Mouse (Mus musculus) testis, adult 2 months (tissue): Measurements from ENCODE around the gene Gtsf1. TPM values are rescaled to one million over a fixed set of nuclear protein-coding genes. Genes with fewer than 3 reads are reported as not detected.

Experiments
- H3K27ac ChIP-seq: fragments of 200-500 bp; 2 replicates; pipeline ENCODE4 v1.5.1; 2012; ENCODE audit warnings: low read depth, low read length; ENCODE audit not compliant: control insufficient read depth, insufficient read depth
- H3K27me3 ChIP-seq: fragments of 200-500 bp; 2 replicates; pipeline ENCODE4 v1.6.1; 2012; ENCODE audit warnings: mild to moderate bottlenecking, low read length, moderate library complexity; ENCODE audit not compliant: control insufficient read depth, insufficient read depth
- H3K36me3 ChIP-seq: fragments of 200-500 bp; 2 replicates; pipeline ENCODE4 v1.6.1; 2012; ENCODE audit warnings: mild to moderate bottlenecking, low read length; ENCODE audit not compliant: control insufficient read depth, insufficient read depth
- H3K4me1 ChIP-seq: fragments of 200-500 bp; 2 replicates; pipeline ENCODE4 v1.6.1; 2012; ENCODE audit warnings: low read length; ENCODE audit not compliant: control insufficient read depth, insufficient read depth
- H3K4me3 ChIP-seq: fragments of 200-500 bp; 2 replicates; pipeline ENCODE4 v1.5.1; 2012; ENCODE audit warnings: low read depth, mild to moderate bottlenecking, low read length, moderate library complexity, mixed read lengths; ENCODE audit not compliant: control insufficient read depth
- CTCF ChIP-seq: fragments of 200-500 bp; IDR thresholded peaks from 2 replicates; pipeline ENCODE4 v1.5.1; 2012; ENCODE audit warnings: low read depth, mild to moderate bottlenecking, inconsistent platforms, low read length, moderate library complexity; ENCODE audit not compliant: control insufficient read depth, insufficient read depth, insufficient replicate concordance
- POLR2A ChIP-seq: fragments of 200-500 bp; IDR thresholded peaks from 2 replicates; pipeline ENCODE4 v1.6.1; 2012; ENCODE audit warnings: low read depth, mild to moderate bottlenecking, inconsistent platforms, low read length, moderate library complexity; ENCODE audit not compliant: control insufficient read depth
- polyA plus RNA-seq: library from polyadenylated mRNA; depleted of rRNA; stranded (reverse); fragments of >200 nt; gene quantifications from 2 replicates; pipeline ENCODE4 v1.2.3, GENCODE M21; 2012; rRNA removed

Gtsf1 gene
- polyA plus RNA-seq, 1 experiment = 515 TPM

DNA sequence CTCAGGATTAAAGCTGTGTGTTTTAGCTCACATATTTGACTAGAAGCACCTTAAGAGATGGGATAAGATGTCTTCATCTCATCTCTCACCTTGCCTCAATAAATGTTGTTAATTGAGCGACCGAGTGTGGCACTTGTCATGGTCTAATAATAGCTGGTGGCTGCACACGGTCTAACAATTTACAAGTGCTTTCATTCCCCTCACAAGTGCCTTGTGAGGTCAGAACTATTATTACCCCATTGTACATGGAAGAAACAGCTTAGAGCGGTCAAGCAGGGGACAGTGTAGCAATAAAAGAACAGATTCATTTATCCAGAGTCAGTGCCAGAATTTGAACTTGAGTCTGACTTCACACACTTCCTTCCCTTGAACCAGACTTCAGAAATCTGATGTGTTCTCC lies 74.8 kb downstream of the Gtsf1 start:
- TF ChIP-seq CTCF (no peak), POLR2A (no peak)
- H3K36me3 ChIP-seq = no peaks in the 10 kb centered on the region

DNA sequence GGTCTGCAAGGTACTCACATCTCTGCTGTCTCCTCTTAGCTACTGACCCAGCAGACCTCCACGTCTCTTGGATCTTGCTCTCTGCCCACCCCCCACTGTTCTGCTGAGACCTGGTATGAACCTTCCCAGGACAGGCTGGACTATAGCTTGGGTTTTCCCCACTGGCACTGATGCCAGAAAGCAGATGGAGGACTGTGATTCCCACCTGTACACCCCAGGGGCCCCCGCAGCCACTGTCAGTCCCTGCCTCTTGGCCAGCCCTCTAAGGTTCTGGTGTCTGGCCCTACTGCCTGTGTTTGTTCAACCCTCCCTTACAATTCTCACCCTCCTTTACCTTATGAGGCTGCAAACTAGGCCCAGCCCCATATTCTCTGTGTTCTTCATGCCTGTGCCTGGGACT lies 75.6 kb downstream of the Gtsf1 start:
- Histone ChIP-seq H3K4me1 (peaks cover 2% of the 10 kb centered on the region; the same call in 1 of the 2 replicates), H3K4me3 (no peak overlapping the region), H3K27ac (no peak overlapping the region), H3K36me3 (no peaks in the 10 kb centered on the region), H3K27me3 (no peaks in the 10 kb centered on the region)
- TF ChIP-seq CTCF (no peak), POLR2A (no peak)

More for the DNA sequence above, 74.8 kb downstream of the Gtsf1 start:
- H3K4me1 ChIP-seq = peaks cover 2% of the 10 kb centered on the region; the same call in 1 of the 2 replicates
- H3K27ac ChIP-seq = no peak overlapping the region
- H3K27me3 ChIP-seq = no peaks in the 10 kb centered on the region
- H3K4me3 ChIP-seq = no peak overlapping the region

- TF ChIP-seq POLR2A (no peak), CTCF (no peak)
- no peaks in the 10 kb centered on the region for H3K4me1 ChIP-seq
- H3K27ac ChIP-seq = no peak overlapping the region
- H3K36me3 ChIP-seq = no peaks in the 10 kb centered on the region
- no peak overlapping the region for H3K4me3 ChIP-seq
- no peaks in the 10 kb centered on the region for H3K27me3 ChIP-seq
Measured at GRCm38 (mm10) chr15:103353511-103354256, 76.6 kb downstream of the Gtsf1 start.

DNA sequence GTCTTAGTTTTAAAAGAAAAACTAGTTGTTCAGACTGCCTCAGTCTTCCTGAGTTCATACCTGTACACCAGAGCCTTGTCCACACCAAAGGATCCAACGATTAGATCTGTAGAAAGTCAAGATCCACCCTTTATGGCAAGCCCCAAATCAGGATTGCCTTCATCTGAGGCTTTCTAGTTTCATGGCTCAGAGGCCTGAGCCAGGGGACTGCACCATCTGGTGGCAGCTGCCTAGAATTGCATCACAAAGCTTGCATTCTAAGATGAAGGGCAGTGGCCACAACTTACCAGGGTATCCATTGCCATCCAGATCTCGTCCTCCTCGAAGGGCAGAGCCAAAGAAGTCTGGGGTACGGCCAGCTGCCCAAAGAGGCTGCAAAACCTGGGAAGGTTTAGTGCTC lies 77.4 kb downstream of the Gtsf1 start:
- Histone ChIP-seq H3K4me1 (no peaks in the 10 kb centered on the region), H3K36me3 (no peaks in the 10 kb centered on the region), H3K4me3 (no peak overlapping the region), H3K27me3 (no peaks in the 10 kb centered on the region), H3K27ac (no peak overlapping the region)
- no peak for TF ChIP-seq POLR2A
- TF ChIP-seq CTCF = peak; percentile 79; the same call in 1 of the 2 replicates

Other genes with a start within 250 kb of the Gtsf1 start
- 11.8 and 15.7 TPM in 2 replicates for gene Cbx5, start 190.7 kb downstream of the Gtsf1 start, polyA plus RNA-seq
- gene Hnrnpa1, start 190.0 kb downstream of the Gtsf1 start, polyA plus RNA-seq = 43.2 and 53.3 TPM in 2 replicates
- 8.9 and 10.6 TPM in 2 replicates for gene Nfe2, start 172.1 kb downstream of the Gtsf1 start, polyA plus RNA-seq
- 51.6 and 56.8 TPM in 2 replicates for gene Copz1, start 157.8 kb downstream of the Gtsf1 start, polyA plus RNA-seq
- gene Gpr84, start 119.9 kb downstream of the Gtsf1 start, polyA plus RNA-seq = 0.24 and 0.43 TPM in 2 replicates
- 84.7 and 92.7 TPM in 2 replicates for gene Zfp385a, start 90.4 kb downstream of the Gtsf1 start, polyA plus RNA-seq
- 1.1 and 1.4 TPM in 2 replicates for gene Itga5, start 63.7 kb downstream of the Gtsf1 start, polyA plus RNA-seq
- 111 and 129 TPM in 2 replicates for gene Gtsf2, start 18.0 kb upstream of the Gtsf1 start, polyA plus RNA-seq
- 58.5 and 61.5 TPM in 2 replicates for gene Nckap1l, start 23.3 kb upstream of the Gtsf1 start, polyA plus RNA-seq
- 4.2 and 5.4 TPM in 2 replicates for gene Pde1b, start 72.6 kb upstream of the Gtsf1 start, polyA plus RNA-seq
- gene Ppp1r1a, start 107.5 kb upstream of the Gtsf1 start, polyA plus RNA-seq = 0.07 and 0.35 TPM in 2 replicates
- not detected in 2 replicates for gene Glycam1, start 134.6 kb upstream of the Gtsf1 start, polyA plus RNA-seq